Mouse (Mus musculus): ENCODE results near the gene Abhd16b.

Abhd16b gene

GRCm38 (mm10) chr2:181493156-181493927 lies at the start of gene Abhd16b:
Gene Abhd16b (plus strand): TSS chr2:181493206.
- in situ Hi-C loops (cut with MboI; ENCODE audit: low sequenced_read_pairs) = no loop called here

GRCm38 (mm10) chr2:181452181-181452580 lies 40.8 kb upstream of the Abhd16b start:
- in situ Hi-C loops (cut with MboI; ENCODE audit: low sequenced_read_pairs) = no loop called here

- in situ Hi-C loops (cut with MboI; ENCODE audit: low sequenced_read_pairs) = no loop called here
Observed at GRCm38 (mm10) chr2:181453274-181453673, 39.7 kb upstream of the Abhd16b start.

GRCm38 (mm10) chr2:181455899-181456298 lies 37.1 kb upstream of the Abhd16b start:
- in situ Hi-C loops (cut with MboI; ENCODE audit: low sequenced_read_pairs) = no loop called here

GRCm38 (mm10) chr2:181457831-181458230 lies 35.2 kb upstream of the Abhd16b start:
- in situ Hi-C loops (cut with MboI; ENCODE audit: low sequenced_read_pairs) = no loop called here

- in situ Hi-C loops (cut with MboI; ENCODE audit: low sequenced_read_pairs) = no loop called here
Observed at GRCm38 (mm10) chr2:181458411-181459152, 34.4 kb upstream of the Abhd16b start.

- in situ Hi-C loops (cut with MboI; ENCODE audit: low sequenced_read_pairs) = no loop called here
Observed at GRCm38 (mm10) chr2:181459153-181459672, 33.8 kb upstream of the Abhd16b start, which contains the start of gene Zbtb46. Gene Zbtb46 (minus strand): TSS chr2:181459426.

- in situ Hi-C loops (cut with MboI; ENCODE audit: low sequenced_read_pairs) = no loop called here
Observed at GRCm38 (mm10) chr2:181459673-181460621, 33.1 kb upstream of the Abhd16b start.

GRCm38 (mm10) chr2:181461536-181462100 lies 31.4 kb upstream of the Abhd16b start:
- in situ Hi-C loops (cut with MboI; ENCODE audit: low sequenced_read_pairs) = no loop called here

- in situ Hi-C loops (cut with MboI; ENCODE audit: low sequenced_read_pairs) = no loop called here
Observed at GRCm38 (mm10) chr2:181462604-181463003, 30.4 kb upstream of the Abhd16b start.

GRCm38 (mm10) chr2:181463008-181463738 lies 29.8 kb upstream of the Abhd16b start:
- in situ Hi-C loops (cut with MboI; ENCODE audit: low sequenced_read_pairs) = no loop called here

GRCm38 (mm10) chr2:181465423-181465822 lies 27.6 kb upstream of the Abhd16b start:
- in situ Hi-C loops (cut with MboI; ENCODE audit: low sequenced_read_pairs) = no loop called here

- in situ Hi-C loops (cut with MboI; ENCODE audit: low sequenced_read_pairs) = no loop called here
Observed at GRCm38 (mm10) chr2:181470285-181470684, 22.7 kb upstream of the Abhd16b start.

- in situ Hi-C loops (cut with MboI; ENCODE audit: low sequenced_read_pairs) = no loop called here
Observed at GRCm38 (mm10) chr2:181471246-181471645, 21.8 kb upstream of the Abhd16b start.

GRCm38 (mm10) chr2:181472256-181472827 lies 20.7 kb upstream of the Abhd16b start:
- in situ Hi-C loops (cut with MboI; ENCODE audit: low sequenced_read_pairs) = no loop called here

- in situ Hi-C loops (cut with MboI; ENCODE audit: low sequenced_read_pairs) = no loop called here
Observed at GRCm38 (mm10) chr2:181483120-181483519, 9.9 kb upstream of the Abhd16b start.

- in situ Hi-C loops (cut with MboI; ENCODE audit: low sequenced_read_pairs) = no loop called here
Observed at GRCm38 (mm10) chr2:181483562-181484318, 9.3 kb upstream of the Abhd16b start.

GRCm38 (mm10) chr2:181484456-181485233 lies 8.4 kb upstream of the Abhd16b start:
- in situ Hi-C loops (cut with MboI; ENCODE audit: low sequenced_read_pairs) = no loop called here
